Mouse (Mus musculus) granulocyte monocyte progenitor cell, adult 5-6 weeks (primary cell): ENCODE data around the gene Gadd45a. TPM values are rescaled to one million over a fixed set of nuclear protein-coding genes. Genes with fewer than 3 reads are reported as not detected.

ENCODE experiments used
- ATAC-seq: replicated peaks from 2 replicates; pipeline ENCODE4 v1.8.0; 2016; ENCODE audit warnings: mild to moderate bottlenecking, moderate TSS enrichment, inconsistent platforms; ENCODE audit not compliant: poor library complexity, severe bottlenecking
- total RNA-seq, 2 experiments: library from RNA; stranded (forward) in 1 of 2; stranded (reverse) in 1 of 2; fragments of 200-712, 200-1000 nt in 1 of 2; fragments of >200 nt in 1 of 2; fragmentation: Nextera tagmentation in 1 of 2; gene quantifications; 2 replicates each; pipeline ENCODE4 v1.2.3; 2014 to 2017

The Gadd45a gene
- total RNA-seq, 2 experiments from 2014 or later = 6.2 to 66.5 TPM

- ATAC-seq = no peak
Measured at GRCm38 (mm10) chr6:66989037-66989436, 48.2 kb downstream of the Gadd45a start.

- ATAC-seq = no peak
Measured at GRCm38 (mm10) chr6:66988363-66988762, 48.9 kb downstream of the Gadd45a start.

- ATAC-seq = peak; percentile 12; the same call in 1 of the 2 replicates
Measured at GRCm38 (mm10) chr6:66987643-66988042, 49.6 kb downstream of the Gadd45a start.

- ATAC-seq = no peak
Measured at GRCm38 (mm10) chr6:66986063-66986462, 51.2 kb downstream of the Gadd45a start.

- no peak for ATAC-seq
Measured at GRCm38 (mm10) chr6:66985500-66985899, 51.8 kb downstream of the Gadd45a start.

Other genes starting within 250 kb of the Gadd45a start
- gene Vmn1r39, start 226.8 kb downstream of the Gadd45a start, total RNA-seq (2014; fragmentation: Nextera tagmentation) = not detected in 2 replicates
- not detected in 2 replicates for gene Vmn1r39, start 226.8 kb downstream of the Gadd45a start, total RNA-seq (2017)
- 144 and 151 TPM in 2 replicates for gene Gng12, start 141.1 kb downstream of the Gadd45a start, total RNA-seq (2014; fragmentation: Nextera tagmentation)
- gene Gng12, start 141.1 kb downstream of the Gadd45a start, total RNA-seq (2017) = 116 and 143 TPM in 2 replicates
- 799 and 903 TPM in 2 replicates for gene Serbp1, start 200.7 kb upstream of the Gadd45a start, total RNA-seq (2014; fragmentation: Nextera tagmentation)
- gene Serbp1, start 200.7 kb upstream of the Gadd45a start, total RNA-seq (2017) = 2,516 and 2,875 TPM in 2 replicates